Mouse (Mus musculus): Measurements from ENCODE around the gene Pax5.

DNA sequence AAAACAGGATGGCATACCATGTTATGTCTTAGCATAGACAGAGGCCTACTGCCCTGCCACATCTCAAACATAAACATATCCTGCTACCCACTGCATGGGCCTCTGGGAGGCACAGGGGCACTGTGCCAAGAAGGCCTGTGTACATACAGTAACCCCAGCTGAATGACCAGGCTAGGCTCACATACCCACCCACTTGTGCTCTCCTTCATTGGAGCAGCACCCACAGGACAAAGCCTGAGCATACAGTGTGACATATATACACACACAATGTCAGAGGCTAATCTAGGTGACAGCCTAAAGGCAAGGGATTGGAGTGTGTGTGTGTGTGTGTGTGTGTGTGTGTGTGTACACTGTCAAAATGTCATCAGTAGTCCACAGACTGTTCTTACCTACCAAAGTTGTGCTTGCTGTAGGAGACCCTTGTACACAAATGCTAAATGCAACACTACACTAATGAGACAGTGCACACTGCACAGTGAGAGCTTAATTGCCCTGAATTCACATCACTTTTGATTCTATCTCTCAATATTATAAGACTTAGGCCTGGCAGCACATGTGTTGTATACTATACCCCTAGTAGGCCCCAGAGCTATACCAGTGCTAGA lies 1.1 kb downstream of the Pax5 start:
- TF ChIP-seq CTCF (IDR thresholded peaks at IDR 0.05; ENCODE audit: borderline replicate concordance, insufficient read depth, low read length) (no peak), POLR2A (IDR thresholded peaks at IDR 0.05; ENCODE audit: low read depth, low read length) (no peak)

Measured in embryonic fibroblast, embryonic 13.5 days (primary cell).